Mouse (Mus musculus): ENCODE results near the gene Cdh23. TPM values are rescaled to one million over a fixed set of nuclear protein-coding genes. Genes with fewer than 3 reads are reported as not detected.

The Cdh23 gene
- total RNA-seq, 2 experiments from 2014 or later = 1.2 to 2.2 TPM

DNA sequence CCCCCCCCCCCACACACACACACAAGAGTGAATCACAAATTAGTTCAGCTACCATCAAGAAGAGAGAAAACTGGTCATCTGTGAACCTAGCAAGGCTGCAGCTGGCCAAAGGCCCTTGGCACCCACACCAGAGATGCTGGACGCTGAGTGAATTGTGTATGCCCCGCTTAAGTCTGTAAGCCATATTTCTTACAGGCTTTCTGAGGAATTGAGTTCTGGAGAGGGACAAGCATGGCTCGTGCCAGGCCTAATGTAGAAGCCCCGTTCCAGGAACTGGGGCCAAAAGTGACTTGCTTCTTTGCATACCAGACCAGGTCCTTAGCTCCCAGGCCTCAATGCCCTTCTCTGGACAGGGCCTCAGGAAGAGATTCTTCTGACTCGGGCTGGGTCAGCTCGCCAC lies 132.2 kb downstream of the Cdh23 start:
- no peak for DNase-seq (ENCODE audit: extremely low spot score in 1 of 2, low spot score in 2 of 2)
- TF ChIP-seq CTCF (IDR thresholded peaks at IDR 0.05) = no peak
- intact Hi-C loops (cut with DNase I) = no loop called here
- H3K27ac ChIP-seq = no peak overlapping the region
- no peak overlapping the region for H3K4me3 ChIP-seq

DNA sequence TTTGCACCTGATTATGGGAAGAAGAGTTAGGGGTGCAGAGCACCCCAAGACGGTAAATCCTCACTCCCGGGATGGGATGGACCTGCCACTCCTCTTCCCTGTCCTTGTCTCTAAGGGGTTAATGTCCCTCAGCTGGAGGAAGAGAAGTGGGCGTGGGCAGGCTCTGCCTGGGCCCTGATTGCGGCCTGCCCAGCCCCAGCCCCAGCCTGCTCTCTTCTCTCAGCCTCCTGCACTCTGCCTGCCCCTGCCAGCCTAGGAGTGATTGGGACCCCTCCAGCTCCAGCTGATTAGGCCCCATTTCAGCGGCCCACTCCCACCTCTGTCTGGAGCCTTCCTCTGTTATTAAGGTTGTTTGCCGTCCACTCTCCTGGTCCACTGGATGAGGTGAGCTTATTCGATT lies 133.3 kb downstream of the Cdh23 start:
- H3K4me3 ChIP-seq = no peak overlapping the region
- TF ChIP-seq CTCF (IDR thresholded peaks at IDR 0.05) = no peak
- no peak overlapping the region for H3K27ac ChIP-seq
- intact Hi-C loops (cut with DNase I) = no loop called here
- DNase-seq (ENCODE audit: extremely low spot score in 1 of 2, low spot score in 2 of 2) = no peak

DNA sequence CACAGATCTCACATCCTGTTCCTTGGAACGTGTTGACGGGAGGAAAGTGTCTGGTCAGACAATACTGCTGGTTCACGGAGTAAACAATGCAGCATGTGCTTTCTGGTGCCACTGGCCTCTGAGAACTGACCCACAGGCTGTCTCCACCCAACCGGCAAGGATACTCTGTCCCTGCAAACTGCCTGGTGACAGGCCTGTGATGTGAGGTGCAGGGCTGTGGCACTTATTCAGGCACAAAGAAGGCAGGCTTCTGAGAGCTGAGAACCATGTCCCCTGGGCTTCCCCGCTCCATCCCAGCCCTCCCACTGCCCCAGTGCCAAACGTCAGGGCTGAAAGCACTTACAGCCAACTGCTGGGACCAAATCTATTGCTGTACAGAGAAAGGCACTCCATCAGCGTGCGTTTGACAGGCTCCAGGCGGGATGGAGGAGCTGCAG lies 137.8 kb downstream of the Cdh23 start:
- no peak for TF ChIP-seq CTCF (IDR thresholded peaks at IDR 0.05)
- DNase-seq (ENCODE audit: extremely low spot score in 1 of 2, low spot score in 2 of 2) = no peak
- intact Hi-C loops (cut with DNase I) = no loop called here
- no peak overlapping the region for H3K4me3 ChIP-seq
- no peak overlapping the region for H3K27ac ChIP-seq

DNA sequence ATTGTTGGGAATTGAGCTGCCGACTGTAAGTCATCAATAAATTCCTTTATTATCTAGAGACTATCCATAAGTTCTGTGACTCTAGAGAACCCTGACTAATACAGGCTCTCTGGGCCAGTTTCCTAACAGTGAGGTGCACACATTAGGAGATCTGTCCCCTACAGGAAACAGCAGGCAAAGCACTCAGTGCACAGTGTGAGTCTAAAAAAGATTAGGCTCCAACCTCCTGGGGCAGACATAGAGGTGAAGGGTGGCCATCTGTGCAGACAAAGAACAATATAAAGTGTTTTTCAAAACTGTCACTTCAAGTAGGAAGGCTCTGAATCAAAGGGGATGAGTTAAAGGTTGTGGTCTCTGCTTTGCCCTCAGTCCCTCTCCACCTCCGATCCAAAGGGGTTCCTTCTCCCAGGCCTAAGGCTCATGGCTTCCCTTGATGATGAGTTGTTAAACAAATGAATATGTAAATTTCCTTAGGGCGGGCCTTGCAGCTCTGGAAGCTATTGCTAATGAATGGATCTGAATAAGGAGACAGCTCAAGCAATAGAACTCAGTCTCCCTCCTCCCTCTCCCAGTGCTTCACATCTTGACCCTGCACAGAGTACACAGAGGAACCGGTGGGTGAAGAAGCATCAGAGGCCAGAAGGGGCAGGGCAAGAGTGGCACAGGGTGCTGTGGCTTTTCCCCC lies 143.2 kb downstream of the Cdh23 start:
- TF ChIP-seq CTCF (IDR thresholded peaks at IDR 0.05) = no peak
- DNase-seq (ENCODE audit: extremely low spot score in 1 of 2, low spot score in 2 of 2) = no peak
- H3K4me3 ChIP-seq = no peak overlapping the region
- no peak overlapping the region for H3K27ac ChIP-seq
- intact Hi-C loops (cut with DNase I) = no loop called here

DNA sequence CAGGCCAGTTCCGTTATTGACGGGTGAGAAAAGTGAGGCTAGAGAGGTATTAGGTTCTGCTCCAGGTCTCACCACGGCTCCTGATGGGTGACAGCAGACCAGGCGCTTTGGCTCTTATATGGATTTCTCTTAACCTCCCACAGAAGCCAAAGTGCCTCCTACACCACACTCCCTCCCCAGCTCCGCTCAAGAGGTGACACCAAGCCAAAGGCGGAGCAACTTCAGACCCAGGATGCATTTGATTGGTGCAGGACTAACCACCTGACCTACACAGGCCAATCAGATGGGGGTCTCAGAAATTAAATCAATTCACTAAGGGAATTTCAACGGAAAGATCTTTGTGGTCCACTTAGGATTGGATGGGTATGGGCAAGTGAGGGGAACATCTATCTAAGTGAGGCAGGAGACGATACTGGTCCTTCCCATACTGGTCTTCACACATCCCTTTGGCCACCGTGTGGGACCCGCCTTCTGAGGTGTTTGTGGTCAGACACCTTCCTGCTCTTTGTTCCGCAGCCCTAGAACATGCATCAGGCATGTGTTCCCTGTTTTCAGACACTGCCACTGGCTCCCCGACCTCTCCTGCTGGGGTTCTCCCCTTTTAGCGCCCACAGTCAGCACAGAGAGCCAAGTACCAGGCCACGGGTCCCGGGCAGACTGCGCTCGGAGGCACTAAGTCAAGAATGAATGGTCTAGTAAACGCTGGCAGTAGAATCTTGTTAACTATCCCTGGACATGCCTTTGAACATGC lies 157.0 kb downstream of the Cdh23 start:
- TF ChIP-seq CTCF (IDR thresholded peaks at IDR 0.05) = no peak
- H3K4me3 ChIP-seq = no peak overlapping the region
- H3K27ac ChIP-seq = no peak overlapping the region
- intact Hi-C loops (cut with DNase I) = no loop called here
- DNase-seq (ENCODE audit: extremely low spot score in 1 of 2, low spot score in 2 of 2) = no peak

DNA sequence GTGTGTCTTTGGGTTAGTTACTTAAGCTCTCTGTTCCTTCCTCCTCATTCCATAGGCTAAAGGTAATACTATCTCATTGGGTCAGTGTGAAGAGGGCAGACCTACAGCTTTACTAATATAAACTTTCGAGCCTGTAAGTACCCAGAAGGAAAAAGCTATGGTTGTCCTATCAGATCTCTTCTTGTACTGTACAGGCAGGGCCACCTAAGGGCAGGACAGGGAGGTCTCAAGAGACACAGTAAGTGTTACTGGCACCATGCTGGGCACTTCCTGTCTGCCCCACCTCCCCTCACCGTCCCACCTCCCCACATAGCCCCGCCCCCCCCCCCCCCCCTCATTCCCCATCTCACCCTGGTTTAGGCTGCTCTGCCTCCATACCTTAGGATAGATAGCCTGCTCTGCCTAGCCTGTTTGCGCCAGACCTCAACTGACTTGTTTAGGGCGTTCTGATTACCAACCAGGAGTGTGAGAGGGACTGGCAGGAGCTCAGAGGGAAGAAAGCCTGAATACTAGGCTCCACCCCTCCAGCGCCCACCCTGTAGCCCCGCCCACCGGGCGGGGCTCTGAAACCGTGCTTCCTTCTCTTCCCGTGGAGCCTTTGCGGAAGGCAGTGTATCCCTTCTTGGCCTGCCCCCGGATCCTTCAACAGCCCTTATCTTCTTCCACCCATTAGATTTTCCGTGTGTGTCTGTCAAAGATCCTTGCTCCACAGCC lies 160.0 kb downstream of the Cdh23 start:
- intact Hi-C loops (cut with DNase I) = no loop called here
- no peak overlapping the region for H3K27ac ChIP-seq
- H3K4me3 ChIP-seq = no peak overlapping the region
- no peak for TF ChIP-seq CTCF (IDR thresholded peaks at IDR 0.05)
- DNase-seq (ENCODE audit: extremely low spot score in 1 of 2, low spot score in 2 of 2) = no peak

DNA sequence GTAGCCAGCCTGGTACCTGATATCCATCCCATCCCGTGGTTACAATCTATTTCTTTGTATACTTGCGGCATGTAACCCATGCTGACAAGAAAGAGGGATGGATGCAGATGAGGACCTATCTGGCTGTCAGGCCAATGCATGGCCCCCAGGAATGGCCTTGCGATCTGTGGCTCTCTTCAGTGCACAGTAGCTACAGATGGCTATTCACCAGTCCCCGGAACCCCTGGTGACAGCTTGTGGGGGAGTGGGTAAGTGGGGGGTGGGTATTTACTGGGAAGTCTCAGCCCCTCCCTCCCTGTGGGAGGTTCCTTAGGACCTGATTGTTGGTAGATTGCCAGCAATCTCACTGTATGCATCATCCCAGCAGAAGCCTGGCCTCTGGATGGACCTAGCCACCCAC lies 163.8 kb downstream of the Cdh23 start:
- no peak overlapping the region for H3K4me3 ChIP-seq
- no peak for TF ChIP-seq CTCF (IDR thresholded peaks at IDR 0.05)
- no peak overlapping the region for H3K27ac ChIP-seq
- DNase-seq (ENCODE audit: extremely low spot score in 1 of 2, low spot score in 2 of 2) = no peak
- intact Hi-C loops (cut with DNase I) = no loop called here

DNA sequence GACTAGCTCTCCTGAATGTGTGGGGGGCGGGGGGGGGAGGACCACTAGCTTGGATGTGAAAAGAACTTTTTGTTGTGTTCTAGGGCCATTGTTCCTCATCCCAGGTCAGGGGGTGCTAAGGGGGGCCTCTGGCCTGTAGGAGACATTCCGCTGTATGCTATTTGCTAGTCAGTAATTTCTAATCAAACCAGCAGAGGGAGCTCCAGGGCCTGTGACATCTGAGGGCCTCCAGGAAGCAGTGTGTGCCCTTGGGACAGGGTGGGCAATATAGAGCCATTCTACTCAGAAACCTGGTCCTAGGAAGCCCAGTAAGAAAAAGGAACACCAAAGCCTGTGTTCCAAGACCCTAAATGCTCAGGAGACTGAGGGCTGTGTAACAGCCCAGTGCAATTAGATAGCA lies 164.9 kb downstream of the Cdh23 start:
- TF ChIP-seq CTCF (IDR thresholded peaks at IDR 0.05) = peak; percentile 80
- peak; percentile 22 to 35 for DNase-seq (ENCODE audit: extremely low spot score in 1 of 2, low spot score in 2 of 2)
- intact Hi-C loops (cut with DNase I) = loop anchor here (1.0 to 2.0 kb wide), 3 partner anchors 156 to 225 kb away; no protein-coding TSS in a partner anchor
- Histone ChIP-seq H3K4me3 (no peak overlapping the region), H3K27ac (no peak overlapping the region)

DNA sequence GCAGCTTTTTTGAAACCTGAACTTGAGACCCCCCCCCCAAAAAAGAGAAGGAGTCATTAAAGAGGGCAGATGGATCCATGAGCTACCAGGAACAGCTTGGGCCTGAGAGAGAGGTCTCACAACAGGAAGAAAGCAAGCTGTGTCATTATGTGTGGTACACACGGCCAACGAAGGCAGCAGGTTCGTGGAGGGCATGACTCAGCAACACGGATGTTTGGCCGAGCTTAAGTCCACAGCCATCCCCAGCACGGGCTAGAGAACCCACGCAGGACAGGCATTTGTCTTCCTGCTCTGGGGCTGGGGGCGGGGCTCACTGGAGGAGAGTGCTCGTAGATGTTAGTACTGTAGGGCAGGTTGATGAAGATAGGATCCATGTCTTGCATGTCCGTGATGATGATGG lies 165.7 kb downstream of the Cdh23 start:
- Histone ChIP-seq H3K4me3 (no peak overlapping the region), H3K27ac (no peak overlapping the region)
- TF ChIP-seq CTCF (IDR thresholded peaks at IDR 0.05) = no peak
- no peak for DNase-seq (ENCODE audit: extremely low spot score in 1 of 2, low spot score in 2 of 2)
- intact Hi-C loops (cut with DNase I) = loop anchor here (1.0 to 2.0 kb wide), 3 partner anchors 157 to 226 kb away; no protein-coding TSS in a partner anchor

DNA sequence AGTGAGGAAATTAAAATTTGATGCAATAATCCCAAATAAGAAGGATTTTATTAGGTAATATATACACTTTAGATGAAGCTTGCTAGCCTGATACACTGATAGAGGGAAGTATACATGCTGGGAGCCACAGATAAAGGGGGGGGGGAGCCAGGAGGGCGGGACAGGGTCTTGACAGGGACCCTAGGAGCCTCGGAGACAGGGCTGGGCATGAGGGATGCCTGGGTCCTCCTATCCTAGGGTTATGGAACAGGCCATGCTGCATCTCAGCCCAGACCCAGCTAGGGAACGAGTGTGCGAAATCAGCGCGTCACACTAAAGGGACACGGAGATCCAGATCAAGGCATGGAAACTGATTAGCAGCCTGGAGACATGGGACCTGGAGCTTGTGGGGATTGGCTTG lies 168.3 kb downstream of the Cdh23 start:
- Histone ChIP-seq H3K4me3 (no peak overlapping the region), H3K27ac (no peak overlapping the region)
- TF ChIP-seq CTCF (IDR thresholded peaks at IDR 0.05) = no peak
- intact Hi-C loops (cut with DNase I) = no loop called here
- DNase-seq (ENCODE audit: extremely low spot score in 1 of 2, low spot score in 2 of 2) = no peak

DNA sequence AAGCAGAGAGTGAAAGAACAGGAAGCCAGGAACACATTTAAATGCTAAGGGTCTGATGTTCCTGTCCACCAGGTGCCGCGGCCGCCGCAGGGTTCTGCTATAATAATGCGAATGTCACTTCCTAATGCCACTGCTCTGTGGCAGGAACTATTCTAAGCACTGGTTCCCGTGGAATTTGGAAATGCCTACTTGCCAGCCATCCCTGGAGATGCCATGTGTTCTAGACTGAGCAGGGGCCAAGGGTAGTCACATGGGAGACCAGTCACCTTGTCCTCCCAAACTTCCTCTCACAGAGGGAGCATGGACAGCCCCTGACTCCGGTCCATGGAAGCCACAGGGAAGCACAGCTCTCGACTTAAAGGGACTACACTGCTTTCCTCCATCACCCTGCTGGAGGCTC lies 171.2 kb downstream of the Cdh23 start:
- no peak for DNase-seq (ENCODE audit: extremely low spot score in 1 of 2, low spot score in 2 of 2)
- Histone ChIP-seq H3K27ac (no peak overlapping the region), H3K4me3 (no peak overlapping the region)
- intact Hi-C loops (cut with DNase I) = no loop called here
- no peak for TF ChIP-seq CTCF (IDR thresholded peaks at IDR 0.05)

DNA sequence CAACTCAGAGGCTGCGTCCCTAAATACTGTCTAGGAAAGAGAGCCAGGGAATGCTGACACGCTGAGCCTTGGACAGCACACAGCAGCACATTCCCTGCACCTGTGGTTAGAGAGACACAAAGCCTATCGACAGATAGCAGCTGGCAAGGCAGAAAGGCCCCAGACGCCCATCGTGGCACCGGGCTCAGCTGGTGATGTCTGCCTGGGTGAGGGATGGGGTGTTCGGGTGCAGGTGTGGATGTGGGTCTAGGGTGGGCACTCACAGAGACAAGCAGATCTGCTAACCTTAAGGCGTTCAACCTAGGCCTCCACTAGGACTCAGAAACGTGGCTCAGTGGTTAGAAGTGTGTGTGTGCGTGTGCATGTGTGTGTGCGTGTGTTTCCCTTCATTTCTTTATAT lies 180.0 kb downstream of the Cdh23 start:
- TF ChIP-seq CTCF (IDR thresholded peaks at IDR 0.05) = no peak
- DNase-seq (ENCODE audit: extremely low spot score in 1 of 2, low spot score in 2 of 2) = no peak
- intact Hi-C loops (cut with DNase I) = no loop called here
- no peak overlapping the region for H3K4me3 ChIP-seq
- H3K27ac ChIP-seq = no peak overlapping the region
